Mouse (Mus musculus): ENCODE results near the gene Kctd19.

DNA sequence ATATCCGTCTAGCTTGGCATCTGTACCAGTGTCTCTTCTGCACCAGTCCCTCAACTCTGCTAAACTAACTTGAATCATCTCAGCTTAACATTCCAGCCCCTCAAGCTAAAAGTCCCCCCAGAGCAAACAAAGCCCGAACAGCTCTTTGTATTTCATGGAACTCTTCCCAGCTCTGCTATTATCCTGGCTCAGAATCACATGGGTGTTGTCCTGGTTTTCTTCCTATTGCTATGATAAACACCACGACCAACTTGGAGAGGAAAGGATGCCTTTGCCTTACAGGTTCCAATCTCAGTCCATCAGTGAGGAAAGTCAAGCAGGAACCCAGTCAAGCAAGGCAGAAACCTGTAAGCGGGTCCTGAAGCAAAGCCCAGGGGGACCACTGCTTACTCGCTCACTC, 20.2 kb upstream of the Kctd19 start:
- TF ChIP-seq CTCF (IDR thresholded peaks at IDR 0.05; ENCODE audit: low read depth, low read length): no peak
- TF ChIP-seq TAL1 (conservative IDR thresholded peaks at IDR 0.05; ENCODE audit: low read depth, low read length): no peak
- TF ChIP-seq POLR2AphosphoS5 (IDR thresholded peaks at IDR 0.05; ENCODE audit: insufficient replicate concordance, low read depth, low read length): no peak
- no peak for TF ChIP-seq GATA1 (IDR thresholded peaks at IDR 0.05; ENCODE audit: borderline replicate concordance, low read length)
